25 mouse cellular contexts compared by ENCODE assay signal in the genomic region with DNA sequence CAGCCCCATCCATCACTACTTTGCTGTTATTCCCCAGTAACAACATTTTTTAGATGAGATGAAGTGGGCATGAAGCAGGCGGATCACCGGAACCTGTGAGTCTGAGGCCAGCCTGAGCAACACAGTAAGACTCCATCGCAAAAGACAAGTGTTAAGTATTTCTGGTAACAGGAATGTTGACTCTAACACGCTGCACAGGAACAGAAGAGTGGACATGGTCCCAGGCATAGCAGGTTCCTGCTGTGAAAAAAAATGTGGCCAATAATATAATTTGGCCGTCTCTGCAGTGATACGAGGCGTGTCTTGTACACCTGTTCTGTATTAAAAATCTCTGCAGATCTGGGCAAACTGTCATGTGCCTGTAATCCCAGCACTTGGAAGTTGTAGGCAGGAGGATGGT. TPM values are rescaled to one million over a fixed set of nuclear protein-coding genes. Genes with fewer than 3 reads are reported as not detected.
A peak's percentile ranks its signal among the peaks of the same experiment; 100 is the strongest.
DNase-seq lines count a peak whose midpoint lies in the region; ATAC-seq and TF ChIP-seq lines count a peak whose summit lies in the region.
"Had no signal": no experiment of that assay in that cellular context is flagged by ENCODE, and none has a peak within 500 bp of the region (broad histone marks: within the 10 kb centered on the region; RNA-seq: fewer than 3 reads in every experiment).

No protein-coding gene starts in this region.

- H3K9me3 ChIP-seq in neural tube, embryonic 15.5 days (replicated peaks): no peaks in the 10 kb centered on the region
- H3K9me3 ChIP-seq: embryonic facial prominence, embryonic 13.5 days; forebrain, embryonic 12.5 days; G1E; heart, embryonic 10.5 days; hindbrain, embryonic 12.5 days had no signal

- TF ChIP-seq POLR2A in cerebellum, adult 2 months (IDR thresholded peaks at IDR 0.05; ENCODE audit: borderline replicate concordance, insufficient read depth, low read length): no peak

- peak overlapping the region; percentile 98 for H3K27ac ChIP-seq in cerebellum, adult 2 months (ENCODE audit: insufficient read depth, low read length)
- no peak overlapping the region for H3K27ac ChIP-seq in neural tube, embryonic 15.5 days (replicated peaks)
- H3K27ac ChIP-seq: embryonic facial prominence, embryonic 13.5 days; forebrain, embryonic 12.5 days; heart, embryonic 10.5 days; hindbrain, embryonic 12.5 days had no signal

- no peak overlapping the region for H3K4me3 ChIP-seq in cerebellum, adult 2 months (replicated peaks; ENCODE audit: insufficient read depth, low read depth, low read length)
- no peak overlapping the region for H3K4me3 ChIP-seq in neural tube, embryonic 15.5 days (replicated peaks)
- H3K4me3 ChIP-seq: embryonic facial prominence, embryonic 13.5 days; forebrain, embryonic 12.5 days; heart, embryonic 10.5 days; hindbrain, embryonic 12.5 days had no signal

- peaks cover 82% of the 10 kb centered on the region for H3K36me3 ChIP-seq in neural tube, embryonic 15.5 days
- H3K36me3 ChIP-seq: G1E had no signal

- no peak for TF ChIP-seq CTCF in cerebellum, adult 2 months (IDR thresholded peaks at IDR 0.05; ENCODE audit: borderline replicate concordance, insufficient read depth, low read depth, low read length)

- peaks cover 59% of the 10 kb centered on the region for H3K4me1 ChIP-seq in cerebellum, adult 2 months (ENCODE audit: control insufficient read depth, insufficient read depth, low read length)
- H3K4me1 ChIP-seq in neural tube, embryonic 15.5 days: 0 out of 2 replicates have a peak, but pooled peaks cover 3% of the 10 kb centered on the region
- H3K4me1 ChIP-seq: embryonic facial prominence, embryonic 13.5 days; forebrain, embryonic 12.5 days had no signal

- H3K4me2 ChIP-seq in neural tube, embryonic 15.5 days: no peak overlapping the region
- H3K4me2 ChIP-seq: embryonic facial prominence, embryonic 13.5 days; forebrain, embryonic 12.5 days; hindbrain, embryonic 12.5 days had no signal

- H3K9ac ChIP-seq in neural tube, embryonic 15.5 days (replicated peaks): no peak overlapping the region
- H3K9ac ChIP-seq: embryonic facial prominence, embryonic 13.5 days; forebrain, embryonic 12.5 days; hindbrain, embryonic 12.5 days had no signal

- ATAC-seq in cerebellum, adult (ENCODE audit: insufficient number of reproducible peaks, low FRiP score, low TSS enrichment): peak; percentile 67
- ATAC-seq in neural tube, embryonic 15.5 days (ENCODE audit: low FRiP score): no peak
- ATAC-seq: CD4-positive, CD25-positive, alpha-beta regulatory T cell, adult 4 months; forebrain, embryonic 16.5 days; hindbrain, embryonic 16.5 days had no signal

- DNase-seq in cerebellum, postnatal 4 days (ENCODE audit: low spot score in 2 of 2): no peak
- DNase-seq in cerebellum, adult 2 months: peak; percentile 73 to 93
- peak; percentile 76 to 85 for DNase-seq in cerebellum, postnatal 10 days
- DNase-seq in MN1 (ENCODE audit: low spot score): no peak
- DNase-seq in left cerebral cortex, adult 8-10 months (ENCODE audit: low spot score in 2 of 2): no peak
- DNase-seq: adrenal gland, postnatal 10 days; B cell, adult 2 months; gastrocnemius, postnatal 10 days; heart, adult 18-20 months; heart, postnatal 10 days; heart, postnatal 4 days had no signal

- H3K27me3 ChIP-seq in cerebellum, adult 2 months (ENCODE audit: control insufficient read depth, insufficient read depth, low read length): no peaks in the 10 kb centered on the region
- H3K27me3 ChIP-seq in neural tube, embryonic 15.5 days (replicated peaks): no peaks in the 10 kb centered on the region
- H3K27me3 ChIP-seq: embryonic facial prominence, embryonic 13.5 days; forebrain, embryonic 12.5 days; hindbrain, embryonic 12.5 days had no signal

- 15% methylated on average over 7 of the region's 7 CpGs for WGBS in cerebellum, adult 2 months
- WGBS in neural tube, embryonic 15.5 days: 89% methylated on average over 7 of the region's 7 CpGs

RNA-seq across cellular contexts. Expression of a gene that starts 28.4 kb away (rescaled TPM):
- 4.6 and 4.8 TPM in 2 replicates for polyA plus RNA-seq in cerebellum, adult 2 months (2012; rRNA removed)
- 1 to 10 TPM; 5.7 to 8.4 (median 7.2) TPM for total RNA-seq in left cerebral cortex, adult 8-10 months (2022)
- polyA plus RNA-seq in neural tube, embryonic 15.5 days (2015; fragmentation: Nextera tagmentation; extraction: Ambion mirVana): 8.3 and 13.8 TPM in 2 replicates

RNA-seq across cellular contexts. Expression of a gene that starts 43.5 kb away (rescaled TPM):
- polyA plus RNA-seq in cerebellum, adult 2 months (2012; rRNA removed): 782 and 861 TPM in 2 replicates
- total RNA-seq in left cerebral cortex, adult 8-10 months (2022): 100 to 1,000 TPM; 434 to 522 (median 478) TPM
- 158 and 168 TPM in 2 replicates for polyA plus RNA-seq in neural tube, embryonic 15.5 days (2015; fragmentation: Nextera tagmentation; extraction: Ambion mirVana)

RNA-seq across cellular contexts. Expression of a gene that starts 43.7 kb away (rescaled TPM):
- 38.3 and 50.1 TPM in 2 replicates for polyA plus RNA-seq in cerebellum, adult 2 months (2012; rRNA removed)
- total RNA-seq in left cerebral cortex, adult 8-10 months (2022): 10 to 100 TPM; 19.4 to 25.6 (median 22.0) TPM
- polyA plus RNA-seq in neural tube, embryonic 15.5 days (2015; fragmentation: Nextera tagmentation; extraction: Ambion mirVana): 3.3 and 4.9 TPM in 2 replicates

RNA-seq across cellular contexts. Expression of a gene that starts 51.5 kb away (rescaled TPM):
- polyA plus RNA-seq in cerebellum, adult 2 months (2012; rRNA removed): 6.0 and 7.1 TPM in 2 replicates
- total RNA-seq in left cerebral cortex, adult 8-10 months (2022): not detected
- 0.43 TPM in 1 of 2 replicates, not detected in the other for polyA plus RNA-seq in neural tube, embryonic 15.5 days (2015; fragmentation: Nextera tagmentation; extraction: Ambion mirVana)
- total RNA-seq: adrenal gland, postnatal 10 days; adrenal gland, postnatal 4 days; G1E; gastrocnemius, postnatal 10 days; gastrocnemius, postnatal 4 days; heart, adult 18-20 months; heart, postnatal 10 days; heart, postnatal 4 days had no signal
- polyA plus RNA-seq: CD4-positive, CD25-positive, alpha-beta regulatory T cell, adult 4 months; embryonic facial prominence, embryonic 13.5 days; forebrain, embryonic 12.5 days; forebrain, embryonic 16.5 days; G1E; heart, embryonic 10.5 days; heart, embryonic 14.5 days; hindbrain, embryonic 12.5 days; hindbrain, embryonic 16.5 days; intestine, embryonic 14.5 days had no signal

Comparison
In these comparisons a context has a peak if more than half of its experiments do, and no peak if none do; other contexts are left out.
1. DNase-seq: peak in cerebellum, adult 2 months (2 of 2) and cerebellum, postnatal 10 days (2 of 2); none in cerebellum, postnatal 4 days (0 of 2), MN1 (single experiment) and left cerebral cortex, adult 8-10 months (0 of 2).